Mouse (Mus musculus) left cerebral cortex, postnatal 14 days (tissue): ENCODE data around the gene Thra. TPM values are rescaled to one million over a fixed set of nuclear protein-coding genes. Genes with fewer than 3 reads are reported as not detected.
A peak's percentile ranks its signal among the peaks of the same experiment; 100 is the strongest.

ENCODE experiments used
- DNase-seq, 2 experiments: peaks; one replicate each; pipeline ENCODE4 v3.0.0; 2021 to 2022; ENCODE audit warnings: low spot score in 2 of 2, mixed read lengths in 1 of 2
- intact Hi-C: fragments of 180-260 bp; cut with DNase I; formaldehyde crosslinking; loops from one replicate; pipeline ENCODE4 v1.15.1; 2025
- total RNA-seq, 2 experiments: library from RNA; stranded (reverse); gene quantifications; 2 replicates each; pipeline ENCODE4 v1.2.3; 2021

Gene Thra
- total RNA-seq, 2 experiments from 2014 or later, result 962 to 1,004 TPM

GRCm38 (mm10) chr11:98771844-98772525 is 31.5 kb downstream of the Thra start:
- intact Hi-C loops, result loop anchor here (2.0 kb wide), 1 partner anchor 15 kb away; no protein-coding TSS in a partner anchor
- no peak for DNase-seq

GRCm38 (mm10) chr11:98772667-98773171 is 32.3 kb downstream of the Thra start:
- DNase-seq, result no peak
- intact Hi-C loops, result loop anchor here (2.0 kb wide), 1 partner anchor 14 kb away; no protein-coding TSS in a partner anchor

DNA sequence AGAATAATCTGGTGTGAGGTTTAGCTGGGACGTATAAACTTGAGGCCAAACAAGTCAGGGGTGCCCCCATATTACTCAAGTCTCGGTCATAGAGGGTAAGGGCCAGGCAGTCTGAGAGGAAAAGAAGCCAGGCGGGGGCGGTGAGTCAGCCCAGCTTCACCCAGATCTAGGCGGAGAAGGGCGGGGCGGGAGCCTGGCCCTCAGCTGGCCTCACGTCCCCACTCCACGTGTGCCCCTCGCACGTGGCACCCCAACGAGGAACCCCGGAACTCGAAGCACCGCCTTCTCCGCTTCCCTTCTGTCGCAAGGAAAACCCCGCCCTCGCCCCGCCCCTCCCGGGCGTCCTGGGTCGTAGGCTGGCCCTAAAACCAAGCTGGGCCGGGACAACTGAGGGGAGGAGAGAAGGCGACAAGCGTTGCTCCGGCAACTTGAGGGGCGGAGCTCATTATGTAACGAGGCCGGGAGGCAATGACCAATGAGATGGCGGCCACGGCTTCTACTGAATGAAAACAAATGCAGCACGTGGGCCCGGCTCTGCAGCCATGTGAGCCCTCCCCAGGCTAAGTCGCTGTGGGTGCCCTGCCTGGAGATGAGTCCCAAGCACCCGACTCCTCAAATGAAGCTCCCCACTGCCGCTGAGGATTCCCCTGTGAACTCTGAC is 33.3 kb downstream of the Thra start:
- DNase-seq, result peak; percentile 99 to 100
- intact Hi-C loops, result loop anchor here (2.0 kb wide), 1 partner anchor 13 kb away; no protein-coding TSS in a partner anchor

- no peak for DNase-seq
- intact Hi-C loops, result no loop called here
These were observed 34.3 kb downstream of the Thra start, which contains the start of gene Nr1d1 for GRCm38 (mm10) chr11:98774582-98775347. TSS of gene Nr1d1 (minus strand) at chr11:98775333.

- peak; percentile 100 for DNase-seq
- intact Hi-C loops, result no loop called here
These were observed 35.1 kb downstream of the Thra start for GRCm38 (mm10) chr11:98775348-98776051.

GRCm38 (mm10) chr11:98776052-98776764 is 35.8 kb downstream of the Thra start:
- no peak for DNase-seq
- intact Hi-C loops, result no loop called here

DNA sequence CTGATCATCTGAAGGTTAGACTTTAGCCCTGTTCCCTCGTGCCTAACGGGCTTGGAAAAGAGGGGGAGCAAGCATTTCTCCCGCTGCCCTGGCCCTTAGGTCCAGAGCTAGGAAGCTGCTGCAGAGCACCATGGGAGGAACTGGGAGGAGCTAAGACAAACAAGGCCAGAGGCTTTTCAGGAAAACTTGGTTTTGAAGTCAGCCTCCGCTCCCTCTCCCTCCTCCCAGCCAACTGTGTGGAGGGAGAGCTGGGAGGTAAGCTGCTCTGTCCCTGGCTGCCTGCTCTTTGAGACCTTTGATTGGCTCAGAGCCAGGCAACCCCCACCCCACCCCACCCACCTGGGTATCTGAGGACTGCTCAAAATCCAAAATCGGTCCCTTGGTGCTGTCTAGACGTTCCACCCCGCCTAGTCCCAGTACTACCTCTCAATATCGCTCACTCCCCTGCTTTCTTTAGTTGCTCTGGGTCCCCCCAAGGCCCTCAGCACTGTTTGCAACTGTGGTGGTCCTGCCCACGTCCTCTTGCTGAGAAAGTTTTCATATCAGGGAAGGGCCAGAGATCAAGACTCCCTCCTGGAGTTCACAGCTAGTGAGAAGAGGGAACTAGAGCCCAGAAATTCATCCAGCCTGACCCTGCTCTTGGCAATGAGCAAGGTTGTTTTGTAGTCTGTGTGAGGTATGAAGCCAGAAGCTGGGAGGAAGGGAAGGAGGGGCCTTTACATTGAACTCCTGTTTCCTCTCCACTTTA is 36.6 kb downstream of the Thra start:
- intact Hi-C loops, result no loop called here
- DNase-seq, result no peak

GRCm38 (mm10) chr11:98777888-98778287 is 37.5 kb downstream of the Thra start:
- no peak for DNase-seq
- intact Hi-C loops, result no loop called here

GRCm38 (mm10) chr11:98781851-98782512 is 41.5 kb downstream of the Thra start:
- intact Hi-C loops, result no loop called here
- peak; percentile 86 to 95 for DNase-seq

GRCm38 (mm10) chr11:98782651-98783235 is 42.3 kb downstream of the Thra start:
- intact Hi-C loops, result no loop called here
- peak in 1 of 2 experiments; percentile 71 for DNase-seq

DNA sequence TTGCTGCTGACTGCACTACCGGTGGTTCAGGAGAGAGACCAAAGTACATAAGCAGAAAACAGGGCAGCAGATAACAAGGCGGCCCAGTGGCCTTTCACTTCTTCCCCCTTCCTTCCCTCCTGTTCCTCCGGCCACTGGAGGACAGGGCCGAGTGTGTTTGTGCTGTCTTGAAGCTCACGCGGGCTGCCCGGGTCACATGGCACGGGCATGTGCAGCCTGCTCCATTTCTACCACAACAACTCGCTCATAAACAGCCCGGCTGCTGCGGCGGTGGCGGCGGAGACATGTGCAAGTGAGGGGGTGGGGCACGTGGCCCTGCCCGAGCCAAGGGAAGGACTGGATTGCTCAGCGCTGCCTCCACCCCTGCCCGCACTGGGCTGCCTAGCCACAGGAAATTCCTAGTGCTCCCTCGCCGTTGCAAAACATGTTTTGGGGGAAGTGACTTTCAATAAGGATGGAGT is 42.8 kb downstream of the Thra start:
- intact Hi-C loops, result no loop called here
- peak; percentile 95 to 99 for DNase-seq

DNA sequence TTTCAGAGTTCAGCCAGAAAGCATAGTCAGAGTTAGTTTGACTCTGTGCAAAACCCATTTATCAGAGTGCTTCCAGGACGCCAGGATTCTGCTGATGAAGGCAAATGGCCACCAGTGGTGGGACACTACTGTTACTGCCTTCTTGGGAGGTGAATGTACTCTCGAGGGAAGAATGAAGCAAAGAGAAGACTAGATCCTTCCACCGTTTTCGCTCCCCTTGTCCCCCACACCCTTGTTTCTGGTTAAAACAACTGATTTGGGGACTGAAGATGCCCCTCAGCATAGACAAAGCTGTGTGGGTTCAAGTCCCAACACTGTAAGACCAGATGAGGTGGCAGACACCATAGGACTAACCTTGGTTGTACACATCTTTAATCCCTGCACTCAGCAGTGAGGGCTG is 43.7 kb downstream of the Thra start:
- DNase-seq, result no peak
- intact Hi-C loops, result no loop called here

GRCm38 (mm10) chr11:98785214-98785613 is 44.8 kb downstream of the Thra start:
- intact Hi-C loops, result loop anchor here (5.0 kb wide), 1 partner anchor 68 kb away; no protein-coding TSS in a partner anchor
- no peak for DNase-seq

DNA sequence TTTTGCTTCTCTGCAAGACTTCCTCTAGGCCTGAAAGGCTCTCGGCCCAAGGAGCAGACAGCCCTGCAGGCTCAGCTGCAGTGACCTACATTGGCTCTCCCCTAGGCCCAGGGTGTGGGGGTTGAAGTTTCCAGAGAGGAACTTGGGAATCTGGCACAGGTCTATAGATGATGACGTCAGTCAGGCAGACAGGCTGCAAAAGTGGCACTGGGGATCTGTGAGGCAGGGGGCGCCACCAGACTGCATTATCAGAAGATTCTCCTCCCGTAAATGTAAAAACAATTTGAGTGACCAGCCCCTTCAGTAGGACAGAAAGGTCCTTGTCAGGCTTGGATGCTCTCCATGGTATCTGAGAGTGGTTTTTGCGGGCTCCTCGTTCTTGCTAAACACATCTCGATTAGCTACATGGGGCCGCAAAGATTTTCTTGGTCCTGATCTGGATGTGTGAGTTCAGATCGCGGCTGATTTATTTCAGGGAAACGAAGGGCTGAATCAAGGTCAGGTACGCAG is 45.4 kb downstream of the Thra start:
- intact Hi-C loops, result loop anchor here (2.0 to 5.0 kb wide), 4 partner anchors 13 to 85 kb away; partner anchors contain the start of genes Csf3 and Thra
- DNase-seq, result peak; percentile 86 to 97

DNA sequence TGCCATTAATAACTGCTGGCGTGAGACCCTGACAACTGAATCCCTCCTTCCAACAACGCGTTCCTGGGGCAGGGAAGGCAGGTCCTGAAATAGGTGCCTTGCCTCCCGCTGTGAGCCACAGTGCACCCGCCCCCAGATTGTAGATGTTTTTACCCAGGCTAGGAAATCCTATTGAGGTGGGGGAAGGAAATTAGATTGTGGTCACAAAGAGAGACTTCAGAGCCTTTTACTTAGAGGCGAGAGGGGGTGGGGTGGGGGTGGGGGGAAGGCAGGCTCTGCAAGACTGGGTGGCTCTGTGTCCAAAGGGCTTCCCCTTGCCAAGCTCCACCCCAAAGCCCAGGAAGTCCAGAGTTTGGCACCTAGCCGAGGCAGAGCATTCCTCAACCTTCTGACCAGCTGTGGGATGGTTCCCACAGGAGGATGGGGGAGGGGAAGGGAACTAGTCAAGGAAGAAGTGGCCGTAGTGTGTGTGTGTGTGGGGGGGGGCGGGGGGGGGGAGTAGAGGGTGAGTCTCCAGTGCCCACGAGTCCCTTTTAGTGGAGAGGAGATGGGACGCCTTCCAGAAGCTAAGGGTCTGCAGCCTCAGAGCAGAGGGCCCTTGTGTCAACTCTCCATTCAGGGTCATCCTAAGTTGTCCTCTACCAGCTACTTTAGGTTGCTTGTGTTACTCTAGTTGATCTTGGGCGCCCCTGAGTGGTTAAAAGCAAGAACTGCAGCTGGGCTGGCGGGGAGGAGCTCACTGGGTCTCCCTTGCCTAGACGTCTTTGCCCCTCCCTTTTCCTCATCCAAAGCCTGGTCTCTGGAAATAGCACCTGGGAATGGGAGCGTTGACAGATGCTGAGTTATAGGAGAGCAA is 46.1 kb downstream of the Thra start:
- peak; percentile 97 to 98 for DNase-seq
- intact Hi-C loops, result loop anchor here (2.0 to 5.0 kb wide), 4 partner anchors 14 to 86 kb away; partner anchors contain the start of genes Csf3 and Thra

GRCm38 (mm10) chr11:98787229-98787628 is 46.8 kb downstream of the Thra start:
- DNase-seq, result no peak
- intact Hi-C loops, result loop anchor here (2.0 to 5.0 kb wide), 4 partner anchors 14 to 86 kb away; partner anchors contain the start of genes Csf3 and Thra
